Mouse (Mus musculus) hematopoietic stem cell, adult 5-6 weeks (primary cell): ENCODE data around the gene Tmem120b. TPM values are rescaled to one million over a fixed set of nuclear protein-coding genes. Genes with fewer than 3 reads are reported as not detected.

Source experiments
- ATAC-seq, 2 experiments: fragments of 125-278 bp in 1 of 2; replicated peaks in 1 of 2; 2 replicates each; pipeline ENCODE4 v1.8.0; 2016 to 2017; ENCODE audit warnings: inconsistent platforms in 2 of 2, mild to moderate bottlenecking in 2 of 2, moderate number of reproducible peaks in 2 of 2, low read depth in 1 of 2, moderate TSS enrichment in 1 of 2; ENCODE audit not compliant: low FRiP score in 2 of 2, poor library complexity in 2 of 2, severe bottlenecking in 2 of 2, insufficient read depth in 1 of 2, low TSS enrichment in 1 of 2
- total RNA-seq: library from RNA; stranded (forward); fragments of 172-1452, 232-1000 nt; gene quantifications from 2 replicates; pipeline ENCODE4 v1.2.3, GENCODE M21; 2017

Tmem120b gene
- total RNA-seq, result 0.56 and 2.7 TPM in 2 replicates

DNA sequence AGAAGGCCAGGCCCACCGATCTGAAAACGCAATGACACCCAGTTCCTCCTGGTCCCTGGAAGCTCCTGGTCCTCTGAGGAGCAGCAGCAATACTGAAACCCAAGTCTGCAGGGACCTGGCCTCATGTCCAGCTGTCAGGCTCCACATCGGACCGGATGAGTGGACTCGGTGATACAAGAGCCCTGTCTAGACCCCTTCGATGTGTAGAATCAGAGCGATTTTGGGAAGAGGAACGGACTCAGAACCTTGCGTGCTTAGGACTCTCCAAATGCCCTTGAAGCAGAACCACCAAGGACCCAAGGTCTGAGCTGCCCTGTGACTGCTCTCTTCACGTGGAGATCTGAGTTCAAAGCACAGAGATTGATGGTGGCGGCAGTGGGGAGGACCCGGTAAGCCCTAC lies at the start of gene Tmem120b:
Gene Tmem120b, plus strand, starts transcription at position 301 of the 400 bp plus-strand sequence.
- ATAC-seq, result 0 out of 4 replicates have a peak, but pooled peaks have one; percentile 12 to 17

DNA sequence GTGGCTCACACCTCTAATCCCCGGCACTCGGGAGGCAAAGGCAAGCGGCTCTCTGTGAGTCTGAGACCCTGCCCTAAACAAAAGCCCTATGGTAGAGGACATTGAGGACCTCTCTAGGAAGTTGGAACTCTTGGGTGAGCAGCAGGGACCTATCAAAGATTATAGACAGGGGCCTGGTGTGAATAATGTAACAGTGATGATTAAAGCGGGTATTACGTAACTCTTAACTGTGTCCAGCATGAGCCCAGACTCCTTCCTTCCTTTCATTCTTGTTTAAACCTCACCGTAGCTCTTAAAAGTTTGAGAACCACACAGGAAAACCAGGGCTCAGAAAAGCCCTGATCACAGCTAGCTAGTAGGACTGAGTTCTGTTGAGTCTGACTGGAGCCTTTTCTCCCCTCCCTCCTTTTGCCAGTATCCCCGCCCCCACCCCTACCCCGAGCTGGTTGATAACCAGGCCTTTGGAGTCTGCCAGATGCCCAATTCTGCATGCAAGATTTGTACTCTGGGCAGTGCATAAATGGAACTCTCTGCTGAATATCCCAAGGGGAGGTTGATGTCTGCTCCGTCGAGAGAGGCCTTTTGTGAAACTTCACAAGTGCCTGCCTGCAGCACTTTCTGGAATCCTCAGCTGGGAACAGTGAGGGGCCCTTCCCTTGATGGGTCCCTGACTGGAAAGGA lies 48.7 kb upstream of the Tmem120b start:
- ATAC-seq, result peak; percentile 7 to 14; a peak in 2 of 4 replicates

DNA sequence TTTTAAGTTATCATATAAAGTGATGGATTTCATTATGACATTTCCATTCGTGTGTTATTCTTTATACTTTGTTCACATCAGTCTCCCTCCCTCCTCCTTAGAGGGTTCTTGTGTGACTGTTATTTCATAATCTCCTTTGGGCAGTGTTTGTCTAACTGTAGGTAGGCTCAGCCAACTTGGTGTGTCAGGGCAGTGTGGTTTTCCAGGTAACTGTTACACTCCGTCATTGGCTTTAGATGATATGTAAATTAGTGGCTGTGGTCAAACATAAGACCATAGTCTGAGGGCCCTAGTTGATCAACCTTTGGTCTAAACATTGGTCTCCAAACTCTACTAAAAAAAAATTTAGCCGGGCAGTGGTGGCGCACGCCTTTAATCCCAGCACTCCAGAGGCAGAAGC lies 47.8 kb upstream of the Tmem120b start:
- no peak for ATAC-seq

DNA sequence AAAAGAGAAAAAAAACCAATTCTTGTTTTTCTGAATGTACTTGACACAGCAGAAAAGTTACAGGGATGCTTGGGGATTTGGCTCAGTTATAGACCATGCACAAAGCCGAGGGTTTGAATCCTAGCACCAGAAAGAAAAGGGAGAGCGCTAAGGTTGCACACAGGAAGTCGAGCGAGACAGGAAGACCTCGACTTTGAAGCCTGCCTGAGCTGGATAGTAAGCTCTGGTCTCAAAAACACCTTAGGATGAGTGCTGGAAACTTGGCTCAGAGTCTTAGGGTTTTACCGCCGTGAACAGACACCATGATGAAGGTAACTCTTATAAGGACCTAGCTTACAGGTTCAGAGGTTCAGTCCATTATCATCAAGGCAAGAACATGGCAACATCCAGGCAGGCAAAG lies 46.8 kb upstream of the Tmem120b start:
- ATAC-seq, result no peak

DNA sequence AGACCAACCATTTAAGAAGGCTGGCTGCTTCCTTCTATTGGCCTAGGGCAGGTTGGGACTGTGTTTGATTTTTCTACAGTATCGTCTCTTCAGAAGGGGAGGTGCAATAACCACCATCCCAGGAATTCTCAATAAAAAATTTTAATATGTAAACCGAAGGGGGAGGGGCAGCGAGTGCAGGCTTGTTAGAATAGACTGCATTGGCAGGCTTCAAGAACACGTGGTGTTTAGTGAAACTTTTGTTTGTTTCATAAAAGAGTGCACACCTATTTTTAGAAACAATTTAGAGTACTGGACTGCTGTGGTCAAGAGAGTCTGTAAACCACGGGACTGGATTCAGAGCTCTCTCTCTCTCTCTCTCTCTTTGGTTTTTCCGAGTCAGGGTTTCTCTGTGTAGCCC lies 45.2 kb upstream of the Tmem120b start:
- ATAC-seq, result no peak

DNA sequence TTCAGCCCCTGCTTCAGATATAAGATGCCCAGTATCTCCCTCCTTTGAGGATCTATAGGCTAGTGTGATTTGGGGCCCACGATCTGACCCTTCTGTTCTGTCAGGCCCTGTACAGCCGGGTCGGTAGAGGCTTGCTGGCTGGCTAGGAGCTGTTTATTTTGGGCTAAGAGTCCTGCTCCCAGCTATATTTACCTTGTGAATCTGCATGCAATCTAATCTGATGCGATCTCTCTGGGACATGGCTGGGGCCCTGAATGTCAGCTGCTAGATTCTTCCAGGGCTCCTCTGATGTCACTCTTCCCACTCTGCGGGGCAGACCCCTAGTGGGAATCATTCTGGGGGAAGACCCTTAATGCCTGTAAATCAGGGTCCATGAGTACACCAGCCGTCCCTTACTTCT lies 43.9 kb upstream of the Tmem120b start:
- no peak for ATAC-seq

DNA sequence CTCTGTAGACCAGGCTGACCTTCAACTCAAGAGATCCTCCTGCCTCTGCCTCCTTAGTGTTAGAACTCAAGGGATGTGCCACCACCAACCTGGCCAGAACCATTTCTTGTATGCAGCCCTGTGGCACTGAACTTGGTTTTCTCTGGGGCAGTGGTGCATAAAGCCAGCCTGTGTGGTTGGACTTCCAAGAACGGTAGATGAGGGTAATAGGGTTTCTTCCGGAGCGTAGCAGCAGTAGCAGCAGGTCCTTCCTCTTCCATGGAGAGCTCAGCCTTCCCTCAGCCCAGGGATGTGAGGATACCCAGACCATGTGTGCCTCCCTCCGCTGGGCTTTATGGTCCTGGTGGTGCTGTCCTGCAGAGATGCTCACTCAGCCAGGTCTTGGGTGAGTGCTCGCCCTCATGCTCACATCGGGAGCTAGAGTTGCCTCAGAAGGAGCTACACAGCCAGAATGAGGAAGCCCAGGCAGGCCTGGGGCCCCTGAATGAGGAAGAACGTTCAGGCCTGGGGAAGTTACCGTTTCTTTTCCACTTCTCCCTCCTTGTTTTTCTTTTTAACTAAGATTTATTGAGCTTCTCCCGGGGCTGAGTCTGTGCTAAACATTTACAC lies 43.1 kb upstream of the Tmem120b start:
- peak; percentile 85 for ATAC-seq

DNA sequence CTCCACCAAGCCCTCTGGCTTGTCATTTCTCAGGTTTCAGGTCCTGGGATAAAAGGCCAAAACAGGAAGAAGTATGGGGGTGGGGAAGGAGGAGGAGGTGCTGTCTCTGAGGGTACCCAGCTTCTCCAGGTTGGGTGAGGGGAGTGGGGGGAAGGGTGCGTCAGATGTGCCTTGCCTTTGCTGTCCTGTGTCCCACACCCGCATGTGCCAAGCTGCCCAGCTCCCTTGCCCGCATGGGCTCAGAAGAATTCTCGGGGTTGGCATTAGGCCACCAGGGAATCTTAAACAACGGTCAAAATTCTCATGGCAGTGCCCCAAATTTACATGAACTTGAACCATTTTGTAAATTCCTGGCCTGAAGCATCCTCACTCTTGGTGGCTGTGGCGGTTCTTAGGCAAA lies 41.8 kb upstream of the Tmem120b start:
- no peak for ATAC-seq

DNA sequence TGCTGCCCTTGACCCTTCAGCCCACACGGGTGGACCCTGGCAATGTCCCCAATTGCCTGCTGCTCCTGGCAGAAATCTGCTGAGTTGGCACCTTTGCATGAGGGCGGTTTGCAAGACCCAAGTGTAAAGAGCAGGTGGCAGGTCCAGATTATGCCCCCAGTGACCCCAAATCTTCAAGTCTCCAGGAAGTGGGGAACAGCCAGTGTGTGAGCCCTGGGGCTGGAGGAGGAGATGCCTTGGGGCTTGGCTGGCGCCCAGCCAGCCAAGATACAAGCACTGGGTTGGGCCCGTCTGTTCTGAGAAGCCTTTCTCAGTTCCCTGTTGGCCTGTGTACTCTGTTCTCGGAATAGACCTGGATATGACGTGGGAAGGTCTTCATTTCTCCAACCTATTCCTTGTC lies 40.8 kb upstream of the Tmem120b start:
- peak; percentile 25 to 38; a peak in 2 of 4 replicates for ATAC-seq

DNA sequence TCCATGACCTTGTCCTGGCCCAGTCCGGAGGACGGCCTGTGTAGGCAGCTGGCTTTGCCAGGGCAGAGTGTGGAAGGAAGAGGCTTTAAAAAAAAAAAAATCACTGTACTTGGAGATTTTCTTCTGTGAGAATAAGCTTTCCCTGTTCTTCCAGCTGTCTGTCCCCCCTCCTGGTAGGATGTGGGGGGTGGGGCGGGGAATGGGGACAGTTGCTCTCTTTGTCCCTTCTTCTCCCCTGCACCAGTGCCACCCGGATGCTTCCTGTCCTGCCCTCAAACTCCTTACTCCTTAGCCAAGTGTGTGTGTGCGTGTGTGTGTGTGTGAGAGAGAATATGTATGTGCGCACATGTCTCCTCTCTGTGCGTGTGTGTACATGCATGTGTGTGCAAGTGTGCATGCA lies 38.5 kb upstream of the Tmem120b start:
- ATAC-seq, result no peak

DNA sequence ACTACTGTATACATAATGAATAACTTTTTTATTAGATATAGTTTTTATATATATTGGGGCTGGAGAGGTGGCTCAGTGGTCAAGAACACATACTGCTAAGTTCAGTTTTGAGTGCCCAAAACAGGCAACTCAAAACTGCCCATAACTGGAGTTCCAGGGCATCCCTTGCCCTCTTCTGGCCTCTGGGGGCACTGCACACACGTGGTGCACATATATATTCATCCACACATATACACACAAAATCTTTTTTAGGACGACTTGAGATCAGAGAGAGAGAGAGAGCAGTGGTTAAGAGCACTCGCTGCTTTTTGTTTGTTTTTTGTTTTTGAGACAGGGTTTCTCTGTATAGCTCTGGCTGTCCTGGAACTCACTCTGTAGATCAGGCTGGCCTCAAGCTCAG lies 36.9 kb upstream of the Tmem120b start:
- no peak for ATAC-seq

DNA sequence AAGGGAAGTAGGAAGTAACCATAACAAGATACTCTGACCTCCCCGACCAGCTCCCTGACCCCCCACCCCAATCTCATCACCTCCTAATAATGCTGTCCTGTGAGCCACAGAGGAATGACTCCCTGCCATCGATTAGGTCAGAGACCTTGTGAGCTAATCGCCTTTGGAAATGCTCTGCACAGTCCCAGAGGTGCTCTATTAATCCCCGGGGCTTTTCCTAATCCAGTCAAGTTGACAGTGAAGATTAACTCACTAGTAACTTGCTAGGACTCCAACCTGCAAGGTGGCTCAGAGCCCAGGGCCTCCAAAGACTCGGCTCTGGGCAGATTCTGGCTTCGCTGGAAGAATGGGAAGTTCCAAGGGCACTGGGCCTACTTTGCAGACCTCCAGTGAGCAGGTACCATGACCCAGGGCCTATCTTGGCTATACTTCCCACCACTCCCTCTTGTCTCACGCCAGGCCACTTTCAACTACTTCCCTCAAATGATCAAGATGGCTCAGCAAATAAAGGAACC lies 34.5 kb upstream of the Tmem120b start:
- ATAC-seq, result no peak

DNA sequence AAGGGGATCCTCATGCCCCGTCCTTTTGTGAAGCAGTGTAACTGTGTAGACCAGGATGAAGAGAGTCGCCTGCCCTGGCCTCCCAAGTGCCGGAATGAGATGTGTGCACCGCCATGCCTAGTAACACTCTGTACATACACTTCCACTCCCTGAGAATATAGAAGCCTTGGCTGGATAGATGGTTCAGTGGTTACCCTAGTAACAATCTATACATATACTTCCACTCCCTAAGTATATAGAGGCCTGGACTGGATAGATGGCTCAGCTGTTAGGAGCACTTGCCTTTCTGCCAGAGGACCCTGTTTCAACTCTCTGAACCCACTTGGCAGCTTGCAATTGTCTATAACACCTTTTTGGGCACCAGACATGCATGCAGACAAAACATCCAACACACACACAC lies 33.1 kb upstream of the Tmem120b start:
- no peak for ATAC-seq

DNA sequence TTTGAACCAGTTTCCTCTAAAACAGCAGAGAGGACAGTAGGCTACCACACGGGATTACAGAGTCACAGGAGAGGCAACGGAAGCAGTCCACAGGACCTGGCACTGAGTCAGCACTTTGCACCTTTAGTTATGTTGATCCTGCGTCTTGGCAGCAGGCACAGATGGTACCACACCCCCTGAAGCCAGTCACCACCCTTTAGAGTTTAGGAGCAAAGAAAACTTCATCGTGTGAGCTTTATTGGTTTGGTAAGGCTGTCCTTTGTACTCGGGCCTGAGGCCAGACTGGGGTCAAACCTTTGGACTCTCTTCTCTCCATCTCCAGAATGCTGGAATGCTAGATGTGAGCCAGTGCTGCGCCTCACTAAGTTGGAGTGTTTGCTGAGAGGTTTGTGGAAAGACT lies 32.7 kb upstream of the Tmem120b start:
- ATAC-seq, result peak in 1 of 2 experiments; percentile 26; a peak in 1 of 4 replicates

DNA sequence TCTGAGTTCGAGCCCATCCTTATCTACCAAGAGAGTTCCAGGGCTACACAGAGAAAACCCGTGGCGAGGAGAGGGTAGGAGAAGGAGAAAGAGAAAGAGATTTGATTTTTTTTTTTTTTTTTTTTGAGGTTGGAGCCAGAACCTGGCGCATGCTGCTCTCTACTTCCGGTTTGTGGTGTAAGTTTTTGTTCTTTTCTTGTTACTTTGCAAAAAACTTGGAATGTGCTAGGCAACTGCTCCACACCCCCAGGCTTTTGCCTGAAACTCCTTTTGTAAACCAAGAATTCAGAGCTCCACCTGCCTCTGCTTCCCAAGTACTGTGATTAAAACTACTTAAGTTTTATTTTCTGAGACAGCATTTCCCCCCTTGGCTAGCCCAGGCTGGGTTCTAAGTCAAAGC lies 30.1 kb upstream of the Tmem120b start:
- ATAC-seq, result peak in 1 of 2 experiments; percentile 19; a peak in 1 of 4 replicates

DNA sequence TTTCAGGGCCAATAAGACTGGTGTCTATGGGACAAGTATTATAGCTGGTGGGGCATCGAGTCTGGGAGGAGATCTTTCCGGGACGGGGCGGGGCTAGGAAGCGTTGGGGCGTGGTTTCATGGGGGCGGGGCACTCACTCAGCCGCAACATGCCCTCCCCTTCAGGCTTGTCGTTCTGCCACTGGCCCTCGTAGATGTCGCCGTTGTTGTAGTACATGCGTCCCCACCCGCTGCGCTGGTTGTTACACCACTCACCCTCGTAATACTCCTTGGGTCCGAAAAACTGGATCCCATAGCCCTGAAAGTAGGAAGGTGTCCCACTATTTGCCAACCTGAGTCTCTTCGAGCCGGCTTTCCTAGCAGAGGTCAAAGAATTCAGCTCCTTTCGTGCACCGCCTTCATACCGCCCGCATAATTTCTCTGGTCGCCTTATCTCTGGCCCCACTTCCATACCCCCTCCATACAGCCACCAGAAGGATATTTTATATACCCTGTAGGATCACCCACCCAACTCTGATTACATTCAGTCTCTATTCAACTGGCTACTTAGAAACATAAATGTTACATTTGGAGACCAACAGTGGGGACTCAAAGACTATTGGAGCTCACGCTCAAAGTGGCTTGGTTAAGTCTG lies 29.0 kb upstream of the Tmem120b start:
- ATAC-seq, result peak; percentile 83 to 84

DNA sequence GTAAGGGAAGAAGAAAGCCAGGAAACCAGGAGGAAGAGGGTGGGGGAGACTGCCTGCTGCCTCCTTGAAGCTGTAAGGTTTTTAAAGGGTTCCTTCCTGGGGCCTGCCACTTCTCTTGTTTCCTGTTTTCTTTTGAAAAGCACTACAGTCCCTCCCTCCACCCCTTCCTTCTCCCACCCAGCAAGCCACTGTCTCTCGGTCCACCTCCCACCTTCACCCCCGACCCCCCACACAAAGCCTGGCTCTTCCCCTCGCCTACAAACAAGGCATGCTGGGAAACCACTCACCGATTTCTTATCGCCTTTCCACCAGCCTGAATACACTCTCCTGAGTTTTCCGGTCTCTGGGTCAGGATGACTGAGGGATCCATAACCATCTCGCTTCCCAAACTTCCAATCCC lies 27.4 kb upstream of the Tmem120b start:
- peak in 1 of 2 experiments; percentile 6; a peak in 1 of 4 replicates for ATAC-seq

DNA sequence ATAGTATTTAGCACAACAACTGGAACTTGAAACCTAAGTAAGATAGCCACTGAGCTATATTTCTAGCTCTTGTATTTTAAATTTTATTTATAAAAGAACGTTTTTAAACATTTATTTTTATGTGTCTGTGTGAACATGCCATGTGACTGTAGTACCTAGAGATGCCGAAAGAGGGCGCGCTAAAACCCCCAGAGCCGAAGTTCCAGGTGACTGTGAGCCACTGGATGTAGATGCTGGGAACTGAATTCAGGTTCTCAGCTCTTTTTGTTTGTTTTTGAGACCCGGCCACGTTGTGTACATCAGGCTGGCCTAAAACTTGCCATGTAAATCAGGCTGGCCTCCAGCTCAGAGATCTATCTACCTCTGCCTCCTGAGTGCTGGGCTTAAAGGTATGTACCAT lies 24.4 kb upstream of the Tmem120b start:
- ATAC-seq, result no peak
